Mouse (Mus musculus): ENCODE measurements around the gene Ttll8.
A peak's percentile ranks its signal among the peaks of the same experiment; 100 is the strongest.

The Ttll8 gene

DNA sequence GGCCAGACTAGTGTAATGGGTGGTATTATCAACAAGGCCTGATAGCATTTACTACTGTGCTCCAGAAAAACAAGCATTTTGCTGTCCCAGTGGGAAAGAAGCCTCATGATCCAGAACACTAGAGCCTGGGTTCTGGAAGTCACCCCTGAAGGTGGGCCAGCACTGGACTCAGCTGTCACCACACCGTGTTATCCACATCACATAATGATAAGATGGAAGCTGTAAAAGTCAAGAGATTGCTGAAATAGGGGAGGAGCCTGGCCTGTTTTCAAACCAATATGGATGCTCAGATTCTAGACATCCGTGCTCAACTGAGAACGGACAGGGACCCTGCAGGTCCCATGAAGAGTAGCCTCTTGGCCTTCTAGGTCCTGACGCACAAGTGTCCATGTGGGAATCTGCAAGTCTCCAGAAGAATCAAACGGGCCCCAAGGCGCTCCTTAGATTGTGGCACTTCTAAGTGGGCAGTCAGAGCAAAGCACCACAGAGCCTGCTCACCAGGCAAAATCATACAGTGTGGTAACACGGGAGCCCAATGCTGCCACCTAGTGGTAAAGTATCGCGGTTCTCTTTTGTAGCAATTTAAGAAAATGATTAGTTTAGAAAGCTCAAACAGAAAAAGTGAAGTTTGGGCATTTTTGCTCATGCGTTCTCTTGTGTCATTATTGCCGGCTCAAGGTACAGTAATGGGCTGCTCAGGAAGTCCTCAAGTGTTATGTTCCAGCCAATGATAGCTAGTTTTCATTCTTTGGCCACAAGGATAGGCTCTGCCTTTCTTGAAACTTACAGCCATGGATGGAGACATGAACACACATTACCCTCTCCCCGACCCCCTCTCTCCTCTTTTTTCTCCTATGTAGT is 32.9 kb downstream of the Ttll8 start:
- peak; percentile 80 to 85 for DNase-seq

DNA sequence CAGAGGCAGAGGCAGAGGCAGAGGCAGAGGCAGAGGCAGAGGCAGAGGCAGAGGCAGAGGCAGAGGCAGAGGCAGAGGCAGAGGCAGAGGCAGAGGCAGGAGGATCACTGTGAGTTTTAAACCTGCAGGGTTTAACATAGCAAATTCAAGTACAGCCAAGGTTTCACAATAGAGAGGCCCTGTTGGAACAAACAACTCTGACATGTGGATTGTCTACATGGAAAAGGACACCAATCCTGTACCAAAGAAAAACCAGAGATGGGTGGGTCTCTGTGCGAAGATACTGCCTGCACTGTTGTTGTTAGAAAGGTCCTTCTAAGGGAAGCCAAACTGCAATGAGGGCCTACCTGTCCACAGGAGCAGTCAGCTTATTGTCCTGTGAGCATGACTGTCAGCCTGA is 34.2 kb downstream of the Ttll8 start:
- DNase-seq, result no peak

DNA sequence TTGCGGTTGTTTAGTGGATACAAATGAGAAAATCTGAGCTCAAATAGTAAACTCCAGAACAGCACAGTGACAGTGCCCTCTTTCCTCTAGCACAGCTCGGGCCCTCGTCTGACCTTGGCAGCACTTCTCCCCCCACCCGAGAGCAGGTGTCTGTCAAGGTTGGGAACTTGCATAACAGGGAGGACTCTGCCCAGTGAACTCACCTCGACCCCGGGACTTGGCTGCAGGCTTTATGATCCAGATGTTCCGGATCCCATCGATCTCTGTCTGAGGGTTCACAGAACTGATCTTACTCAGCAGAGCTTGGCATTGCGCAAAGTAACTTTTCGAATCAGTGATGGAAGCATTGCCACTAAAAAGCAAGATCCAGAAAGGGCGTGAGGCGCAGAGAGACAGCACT is 34.9 kb downstream of the Ttll8 start:
- no peak for DNase-seq

DNA sequence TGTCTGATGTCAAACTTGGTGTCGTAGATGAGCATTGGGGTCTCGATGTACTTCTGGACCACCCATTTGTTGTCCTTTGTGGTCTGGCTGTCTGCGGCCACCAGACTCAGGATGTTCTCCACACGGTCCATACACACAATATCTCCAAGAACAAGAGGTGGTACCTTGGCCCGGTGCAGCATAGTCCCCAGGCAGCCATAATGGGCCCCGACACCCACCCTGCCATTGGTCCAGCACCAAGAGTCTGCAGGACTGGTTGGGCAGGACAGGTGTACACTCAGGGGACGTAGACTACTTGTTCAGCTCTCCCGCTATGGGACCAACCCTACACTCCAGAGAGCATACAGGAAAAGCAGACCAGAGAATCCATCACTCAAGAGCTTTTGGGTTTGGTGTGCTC is 37.1 kb downstream of the Ttll8 start:
- no peak for DNase-seq

DNA sequence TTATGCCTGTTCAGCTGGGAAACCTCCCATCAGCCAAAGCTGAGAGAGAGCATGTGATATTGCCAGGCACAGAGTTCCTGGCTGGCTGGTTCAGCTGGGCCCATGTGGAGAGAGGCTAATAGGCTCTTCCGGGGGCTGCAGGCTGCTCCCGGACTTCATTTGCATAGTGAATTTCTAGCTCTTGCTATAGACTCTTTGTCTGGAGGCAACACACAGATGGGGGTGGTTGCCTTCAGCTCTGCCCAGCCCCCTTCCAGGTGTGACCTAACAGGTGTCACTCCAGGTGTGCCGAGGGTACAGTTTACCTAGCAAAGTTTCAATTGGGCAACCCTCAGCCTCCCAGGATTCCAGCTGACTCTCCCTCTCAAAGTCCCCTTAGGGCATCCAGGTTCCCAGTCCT is 37.9 kb downstream of the Ttll8 start:
- DNase-seq, result no peak

DNA sequence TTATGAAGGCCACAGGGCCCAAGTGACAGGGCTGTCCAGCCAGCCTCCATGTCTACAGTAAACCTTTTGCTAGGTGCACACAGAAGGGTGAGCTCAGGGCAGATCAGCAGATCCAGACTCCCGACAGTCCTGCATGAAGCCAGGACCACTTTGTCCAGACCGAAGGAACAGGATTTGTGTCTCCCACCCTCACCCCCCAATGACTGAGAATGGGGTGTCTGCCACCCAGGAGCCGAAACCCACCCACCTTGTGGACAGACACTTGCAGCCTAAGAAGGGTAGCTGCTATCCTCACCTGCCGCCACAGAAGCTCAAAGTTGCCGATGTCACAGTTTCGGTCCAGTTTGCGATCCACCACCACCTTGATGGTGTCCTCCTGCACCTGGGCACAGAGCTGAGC is 39.2 kb downstream of the Ttll8 start:
- DNase-seq, result no peak

DNA sequence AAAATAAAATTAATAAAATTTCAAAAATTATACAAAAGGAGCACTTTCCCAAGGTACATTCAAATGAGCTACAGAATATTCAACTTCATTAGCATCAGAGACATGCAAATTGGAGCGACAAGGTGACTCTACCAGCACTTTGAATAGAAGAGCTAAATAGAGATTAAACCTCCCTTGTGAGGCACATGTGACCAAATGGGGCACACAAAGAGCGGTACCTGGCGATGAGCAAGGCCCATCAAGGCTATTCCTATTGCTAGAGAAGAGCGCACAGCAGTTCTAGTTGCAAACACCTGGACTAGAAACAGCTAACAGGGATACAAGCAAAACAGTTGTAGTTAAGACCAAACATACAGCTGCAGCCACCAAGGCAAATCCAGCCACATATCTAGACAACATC is 47.9 kb downstream of the Ttll8 start:
- DNase-seq, result no peak

DNA sequence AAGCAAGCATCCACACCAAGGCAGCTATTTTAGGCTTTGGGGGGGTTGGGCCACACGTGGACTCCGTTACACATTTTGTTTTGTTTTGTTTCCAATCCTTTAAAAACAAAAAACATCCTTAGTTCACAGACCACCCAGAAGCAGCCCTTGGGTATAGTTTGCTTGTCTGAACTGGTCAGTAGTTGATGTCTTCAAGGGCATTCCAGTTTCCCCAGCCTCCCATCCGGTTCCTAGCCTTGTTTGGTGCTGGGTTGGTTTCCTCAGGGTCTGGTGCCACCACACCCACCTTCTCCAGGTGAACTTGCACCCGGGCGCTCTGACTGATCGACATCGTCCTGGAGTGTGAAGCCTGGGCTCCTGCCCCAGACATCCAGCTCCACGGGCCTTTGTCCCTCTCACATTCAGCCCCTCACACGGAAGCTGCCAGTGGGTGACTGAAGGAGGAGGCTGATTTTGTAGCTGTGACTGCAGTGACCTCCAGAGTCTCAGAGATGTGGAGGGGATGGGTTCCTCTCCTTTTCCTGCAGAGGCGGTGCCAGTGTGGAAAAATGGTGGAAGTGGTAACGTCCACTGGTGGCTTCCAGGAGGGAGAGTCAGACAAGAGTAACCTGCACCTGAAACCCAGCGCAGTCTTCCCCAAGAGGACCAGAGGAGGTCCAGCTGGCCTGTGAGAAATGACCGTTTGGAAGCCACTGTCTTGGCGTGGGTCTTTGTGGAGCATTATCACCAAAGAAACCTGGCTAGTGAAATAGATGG is 50.0 kb downstream of the Ttll8 start:
- no peak for DNase-seq

DNA sequence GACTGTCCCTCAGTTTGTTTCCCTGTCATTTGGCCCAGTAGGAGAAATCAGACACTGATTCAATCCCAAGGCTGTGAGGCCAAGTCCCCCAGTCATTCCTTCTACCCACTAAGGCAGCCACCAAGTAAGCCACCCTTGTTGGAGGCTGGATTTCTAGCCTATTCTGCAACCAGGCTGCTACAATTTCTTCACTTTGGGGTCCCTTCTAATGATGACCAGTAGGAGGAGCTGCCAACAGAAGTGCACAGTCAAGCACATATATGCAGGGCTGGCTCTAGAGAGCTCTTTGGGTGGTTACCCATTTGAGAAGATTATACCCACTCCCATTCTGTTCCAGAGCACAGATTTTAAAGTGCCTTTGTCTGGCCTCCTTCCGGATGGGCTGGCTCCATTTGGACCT is 51.1 kb downstream of the Ttll8 start:
- DNase-seq, result no peak

DNA sequence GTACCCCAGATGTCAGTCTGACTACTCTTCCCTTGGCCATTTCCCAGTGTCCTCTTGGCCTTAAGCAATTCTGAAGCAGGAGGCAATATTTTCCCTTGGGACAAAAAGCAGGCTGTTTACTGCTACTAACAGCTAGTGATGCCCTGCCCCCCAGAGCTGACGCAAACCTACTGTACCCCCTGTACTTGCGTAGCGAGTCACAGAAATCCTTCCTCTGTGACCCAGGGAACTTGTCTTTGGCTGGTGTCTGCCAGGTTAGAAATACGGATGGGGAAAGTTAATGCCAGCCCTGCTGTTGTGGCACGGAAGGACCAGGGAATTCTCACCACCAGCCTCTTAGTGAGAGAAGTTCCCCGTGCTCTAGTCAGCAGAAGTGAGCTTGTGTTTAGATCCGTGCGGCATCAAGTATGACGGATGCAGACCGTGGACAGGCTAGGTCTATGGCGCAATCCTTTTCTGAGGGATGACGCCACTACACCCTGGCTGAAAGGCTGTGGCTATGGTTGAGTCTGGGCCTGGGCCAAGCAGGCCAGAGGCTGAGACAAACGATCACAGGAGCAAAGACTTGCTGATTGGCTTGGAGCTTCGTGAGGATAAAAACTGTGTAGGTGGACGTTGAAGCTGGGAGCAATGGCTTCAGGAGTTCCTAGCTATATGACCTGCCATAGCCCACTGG is 51.9 kb downstream of the Ttll8 start:
- no peak for DNase-seq

DNA sequence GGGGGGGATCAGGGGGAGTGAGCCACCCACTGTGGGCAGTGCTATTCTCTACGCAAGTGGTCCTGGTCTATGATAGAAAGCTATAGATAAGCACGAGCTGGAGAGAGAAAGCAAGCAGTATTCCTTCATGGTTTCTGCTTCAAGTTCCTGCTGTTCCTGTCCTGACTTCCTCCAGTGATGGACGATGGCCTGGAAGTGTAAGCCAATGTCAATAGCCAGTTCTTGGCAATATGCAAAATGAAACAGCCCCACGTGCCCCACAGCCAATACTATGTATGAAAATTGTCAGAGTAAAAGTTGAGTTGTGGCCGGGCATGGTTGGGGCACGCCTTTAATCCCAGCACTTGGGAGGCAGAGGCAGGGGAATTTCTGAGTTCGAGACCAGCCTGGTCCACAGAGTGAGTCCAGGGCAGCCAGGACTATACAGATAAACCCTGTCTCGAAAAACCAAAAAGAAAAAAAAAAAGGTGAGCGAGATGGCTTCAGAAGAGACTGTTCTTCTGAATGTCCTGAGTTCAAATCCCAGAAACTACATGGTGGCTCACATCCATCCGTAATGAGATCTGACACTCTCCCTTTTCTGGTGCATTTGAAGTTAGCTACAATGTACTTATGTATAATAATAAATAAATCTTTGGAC is 57.8 kb downstream of the Ttll8 start:
- no peak for DNase-seq

DNA sequence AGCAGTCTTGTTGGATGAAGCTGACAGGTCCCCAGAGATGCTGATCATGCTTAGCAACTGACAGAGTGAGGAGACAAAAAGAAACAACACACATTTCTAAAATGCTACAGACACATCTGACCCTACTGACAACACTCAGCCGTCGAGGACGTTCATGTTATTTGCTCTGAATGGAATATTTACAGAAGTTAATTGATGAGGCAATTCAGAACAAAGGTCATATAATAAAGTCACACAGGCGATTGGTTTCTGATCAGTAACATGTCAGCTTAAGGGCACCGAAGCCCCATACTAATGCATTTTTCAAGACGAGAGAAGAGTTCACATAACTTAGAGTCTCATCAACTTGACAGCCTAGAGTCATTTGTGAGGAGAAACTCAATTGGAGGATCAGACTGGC is 58.3 kb downstream of the Ttll8 start:
- DNase-seq, result no peak

DNA sequence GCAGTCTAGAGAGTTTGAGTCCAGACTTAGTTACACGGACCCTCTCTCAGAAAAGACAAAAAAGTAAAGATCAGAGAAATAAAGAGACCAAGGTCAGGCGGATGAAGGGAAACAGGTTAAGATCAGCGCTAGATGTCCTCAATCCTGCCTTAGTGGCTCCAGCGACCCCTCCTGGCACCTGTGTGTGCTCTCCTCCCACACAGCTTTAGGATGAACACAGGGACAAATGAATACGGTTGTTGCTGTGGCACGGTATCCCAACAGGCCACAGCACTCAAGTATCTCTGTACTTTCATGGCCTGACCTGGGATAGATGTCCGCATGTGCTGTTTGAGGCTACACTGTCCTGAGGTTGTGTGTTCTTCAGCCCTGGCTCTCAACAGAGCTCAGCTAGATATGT is 59.1 kb downstream of the Ttll8 start:
- no peak for DNase-seq

DNA sequence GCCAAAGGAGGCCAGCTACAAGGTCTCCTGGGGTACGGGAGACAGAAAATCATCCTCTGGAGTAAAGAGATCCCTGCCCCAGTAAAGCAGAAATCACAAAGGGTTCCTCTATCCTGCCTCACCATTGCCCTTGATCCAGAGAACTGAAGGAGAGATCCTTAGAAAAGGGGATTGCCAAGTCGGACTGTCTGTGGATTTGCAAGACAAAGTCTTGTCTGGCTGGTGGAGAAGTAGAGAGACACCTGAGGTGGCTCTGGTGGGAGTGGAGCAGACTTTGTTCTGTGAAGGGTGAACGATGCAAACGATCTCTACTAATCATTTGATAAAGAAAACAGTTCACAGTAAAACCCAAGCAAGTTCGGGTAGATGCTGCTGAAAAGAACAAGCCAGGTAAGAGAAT is 61.3 kb downstream of the Ttll8 start:
- no peak for DNase-seq

DNA sequence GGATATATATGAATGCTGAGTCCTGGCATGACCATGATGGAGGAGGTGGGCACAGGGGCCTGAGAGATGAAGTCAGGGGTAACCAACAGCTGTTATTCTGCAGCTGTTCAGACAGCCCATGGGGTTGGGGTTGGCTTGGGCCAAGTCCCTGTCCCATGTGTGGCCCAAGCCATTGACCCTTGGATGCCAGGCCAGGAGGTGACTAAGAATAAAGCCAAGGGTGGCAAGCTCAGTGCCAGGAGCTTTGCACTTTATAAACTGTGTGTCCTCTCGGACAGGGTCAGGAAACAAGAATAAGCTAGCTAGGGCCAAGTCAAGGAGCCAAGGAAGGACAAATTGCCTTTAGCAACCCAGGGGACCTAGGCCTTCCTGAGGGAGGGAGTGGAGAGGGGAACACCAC is 62.0 kb downstream of the Ttll8 start:
- no peak for DNase-seq

DNA sequence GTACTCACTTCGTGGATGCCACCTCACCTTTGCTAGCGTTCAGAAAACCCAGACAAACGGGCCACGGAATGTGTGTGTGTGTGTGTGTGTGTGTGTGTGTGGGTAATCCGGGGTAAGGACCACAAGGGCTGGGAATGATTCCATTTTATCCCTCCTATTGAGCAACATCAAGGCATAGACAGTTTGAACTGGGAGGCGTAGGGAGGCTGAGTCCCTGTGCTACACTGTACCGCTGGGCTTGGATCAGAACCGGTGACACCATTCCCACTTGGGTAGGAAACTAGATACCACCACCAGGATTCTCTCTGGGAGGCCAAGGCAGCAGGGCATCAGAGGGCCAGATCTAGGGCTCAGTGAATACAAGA is 62.6 kb downstream of the Ttll8 start:
- DNase-seq, result no peak

DNA sequence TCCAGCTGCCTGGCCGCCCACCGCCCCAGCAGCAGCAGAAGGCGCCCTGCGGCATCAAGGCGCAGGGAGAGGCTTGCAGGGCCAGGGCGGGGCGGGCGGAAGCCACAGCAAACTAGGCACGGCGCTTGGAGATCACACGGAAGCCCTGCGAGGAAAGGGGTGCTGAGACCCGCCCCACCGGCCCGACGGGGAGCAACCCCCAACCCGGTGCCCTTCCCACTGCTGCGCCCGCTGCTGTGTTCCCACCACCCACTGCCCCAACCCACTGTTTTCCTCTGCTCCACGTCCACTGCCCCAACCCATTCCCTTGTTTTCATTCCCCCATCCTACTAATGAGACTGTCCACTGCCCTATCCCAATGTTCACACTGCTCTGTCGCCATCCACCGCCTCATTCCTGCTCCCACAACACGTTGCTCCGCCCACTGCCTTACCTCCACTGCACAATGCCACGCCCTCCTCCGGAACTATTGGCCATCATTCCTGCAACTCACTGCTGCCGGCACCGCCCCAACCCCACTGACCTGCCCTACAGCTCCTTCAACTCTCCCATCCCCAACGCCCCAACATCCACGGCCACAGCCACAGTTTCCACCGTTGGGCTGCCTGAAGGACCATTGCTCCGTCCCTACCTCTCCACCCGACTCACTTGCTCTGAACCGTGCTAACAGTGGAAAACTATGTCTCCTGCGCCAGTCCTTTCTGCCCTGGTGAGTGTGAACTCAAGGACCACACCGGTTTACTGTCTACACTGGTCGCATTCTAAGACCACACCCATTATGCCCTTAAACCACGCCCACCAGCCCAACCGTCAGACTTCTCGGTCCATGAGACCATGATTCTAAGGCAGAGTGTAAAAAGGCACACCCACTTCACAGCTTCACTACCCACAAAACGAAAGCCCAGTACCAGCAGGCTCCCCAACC is 63.2 kb downstream of the Ttll8 start:
- peak; percentile 84 to 92 for DNase-seq

DNA sequence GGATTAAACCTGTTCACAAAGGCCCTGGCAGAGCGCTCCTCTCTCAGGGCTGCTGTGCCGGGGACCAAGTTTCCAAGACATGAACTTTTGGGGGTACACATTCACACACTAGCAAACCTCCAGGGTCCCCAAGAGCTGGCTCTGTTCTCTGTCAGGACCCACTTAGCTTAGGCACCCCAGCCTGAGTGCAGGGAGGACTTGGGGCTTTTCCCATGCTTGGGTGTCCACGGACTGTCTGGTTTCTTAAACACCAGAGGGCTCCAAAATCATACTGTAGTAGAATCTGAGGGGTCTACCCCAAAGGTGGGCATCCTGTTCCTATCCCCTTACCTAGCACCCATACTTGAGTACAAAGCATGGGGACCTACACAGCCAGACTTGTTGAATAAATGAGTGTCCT is 64.2 kb downstream of the Ttll8 start:
- DNase-seq, result no peak

DNA sequence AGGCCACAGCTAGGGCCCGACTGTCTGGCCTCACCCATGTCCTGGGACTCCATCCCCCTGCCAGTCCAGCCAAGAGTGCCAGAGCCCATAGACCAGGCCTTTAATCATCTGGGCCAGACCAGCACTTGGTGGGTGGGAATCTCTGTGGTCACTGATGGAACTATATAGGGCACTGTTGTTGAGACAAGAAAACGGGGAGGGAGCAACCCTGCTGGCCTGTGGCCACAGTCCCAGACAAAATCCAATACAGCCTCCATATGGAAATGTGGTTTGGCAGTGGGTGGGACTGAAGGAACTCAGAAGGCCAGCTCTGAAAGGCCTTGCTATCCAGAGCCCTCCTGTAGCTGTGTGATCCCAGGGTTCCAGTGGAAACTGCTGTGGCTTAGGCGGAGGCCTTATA is 65.2 kb downstream of the Ttll8 start:
- no peak for DNase-seq

DNA sequence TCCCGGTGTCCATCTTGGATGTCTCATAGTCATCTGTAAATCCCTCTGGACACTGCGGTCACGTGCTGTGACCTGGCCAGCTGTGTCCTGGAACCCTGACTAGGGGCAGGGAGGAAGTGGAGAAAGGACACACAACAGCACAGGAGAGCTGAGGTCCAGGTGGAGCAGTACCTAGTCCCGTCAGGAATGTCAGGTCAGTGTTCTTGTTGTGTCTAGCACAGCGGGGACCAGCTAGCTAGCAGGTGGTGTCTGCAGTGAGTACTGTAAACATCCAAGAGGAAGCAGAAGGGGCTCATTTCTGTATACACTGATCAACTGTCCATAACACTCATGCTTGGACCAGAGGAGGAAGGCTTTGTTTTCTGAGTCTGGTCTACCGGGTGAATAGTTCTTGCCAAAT is 68.8 kb downstream of the Ttll8 start:
- no peak for DNase-seq

DNA sequence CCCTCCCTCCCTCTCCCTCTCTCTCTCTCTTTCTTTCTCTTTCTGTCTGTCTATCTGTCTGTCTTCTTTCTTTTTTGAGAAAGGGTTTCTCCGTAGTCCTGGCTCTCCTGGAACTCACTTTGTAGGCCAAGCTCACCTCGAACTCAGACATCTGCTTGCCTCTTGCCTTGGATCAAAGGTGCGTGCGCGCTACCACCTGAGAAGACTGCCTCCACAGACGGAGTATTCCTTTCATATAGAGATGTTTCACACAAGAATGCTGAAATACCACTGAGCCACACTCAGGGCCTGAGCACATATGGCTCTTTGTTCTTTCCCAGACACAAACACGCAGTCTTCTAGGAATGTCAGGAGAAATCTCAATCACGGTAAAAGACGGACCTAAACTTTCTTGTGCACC is 70.9 kb downstream of the Ttll8 start:
- DNase-seq, result no peak

DNA sequence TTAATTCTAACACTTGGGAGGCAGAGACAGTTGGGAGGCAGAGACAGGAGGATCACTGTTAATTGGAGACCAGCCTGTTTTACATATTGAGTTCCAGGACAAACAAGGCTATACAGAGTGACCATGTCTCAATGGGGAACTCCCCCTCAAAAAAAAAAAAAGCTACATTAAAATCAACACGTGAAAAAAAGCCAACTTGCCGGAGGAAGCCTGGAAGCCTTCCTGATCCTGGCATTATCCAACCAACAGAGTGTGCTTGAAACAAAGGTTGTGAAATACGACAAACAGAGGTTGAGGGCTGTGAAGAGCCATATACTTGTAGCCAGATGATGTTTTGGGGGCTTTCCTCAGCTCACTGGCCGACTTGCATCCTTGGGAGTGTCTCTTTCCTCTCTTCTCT is 71.4 kb downstream of the Ttll8 start:
- DNase-seq, result no peak

Measured in cerebellum, adult 18-20 months (tissue).